Mouse (Mus musculus) erythroblast, embryonic 14.5 days (primary cell): ENCODE measurements around the gene Myadml2. TPM values are rescaled to one million over a fixed set of nuclear protein-coding genes. Genes with fewer than 3 reads are reported as not detected.
"Not testable (repeated sequence)": the region's sequence is repeated elsewhere in the genome, so short reads cannot be mapped to it uniquely, and the experiment has no call there.

Experiments
- H3K27me3 ChIP-seq: 2 replicates; pipeline ENCODE4 v1.6.1; 2012; ENCODE audit warnings: inconsistent platforms; ENCODE audit not compliant: control insufficient read depth
- H3K36me3 ChIP-seq: 2 replicates; pipeline ENCODE4 v1.6.1; 2012; ENCODE audit warnings: mild to moderate bottlenecking, inconsistent platforms; ENCODE audit not compliant: control insufficient read depth
- H3K4me1 ChIP-seq: 2 replicates; pipeline ENCODE4 v1.6.1; 2012; ENCODE audit warnings: inconsistent platforms; ENCODE audit not compliant: control insufficient read depth
- H3K4me3 ChIP-seq: replicated peaks from 2 replicates; pipeline ENCODE3; 2012; ENCODE audit warnings: moderate library complexity, mild to moderate bottlenecking, inconsistent platforms
- H3K9me3 ChIP-seq: 2 replicates; pipeline ENCODE4 v1.6.1; 2012; ENCODE audit warnings: low read length, inconsistent platforms, mixed read lengths; ENCODE audit not compliant: control insufficient read depth
- GATA1 ChIP-seq: IDR thresholded peaks from 2 replicates; pipeline ENCODE4 v1.6.1; 2012; ENCODE audit warnings: low read length, inconsistent platforms, mixed read lengths
- TAL1 ChIP-seq: IDR thresholded peaks from 3 replicates; pipeline ENCODE4 v1.6.1; 2012; ENCODE audit warnings: low read length, inconsistent platforms, mixed read lengths
- polyA plus RNA-seq: library from polyadenylated mRNA; stranded (reverse); fragments of >175 nt; gene quantifications from 2 replicates; pipeline ENCODE4 v1.2.3, GENCODE M21; 2012

The Myadml2 gene
- polyA plus RNA-seq, 1 experiment, result not detected

DNA sequence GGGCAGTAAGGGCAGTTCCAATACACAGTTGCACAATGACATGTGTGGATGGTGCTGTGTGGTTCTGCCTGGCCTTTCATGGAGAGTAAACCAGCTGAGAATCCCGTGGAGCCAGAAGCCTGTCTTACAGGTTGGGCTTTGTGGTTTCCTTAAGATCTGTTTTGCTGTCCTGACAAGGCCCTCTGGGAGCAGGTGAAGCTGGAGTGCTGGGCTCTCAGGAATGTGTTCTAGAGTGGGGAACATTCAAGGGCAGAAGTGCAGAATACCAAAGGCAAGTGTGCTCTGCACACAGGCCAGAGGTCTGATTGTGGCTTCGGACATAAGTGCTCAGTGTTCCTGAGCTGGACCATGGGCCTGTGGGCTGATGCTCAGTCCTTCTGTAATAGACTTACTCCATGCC lies 36.7 kb upstream of the Myadml2 start:
- H3K27me3 ChIP-seq, result no peaks in the 10 kb centered on the region
- H3K4me3 ChIP-seq, result no peak overlapping the region
- no peaks in the 10 kb centered on the region for H3K9me3 ChIP-seq
- TF ChIP-seq GATA1, result no peak
- no peak for TF ChIP-seq TAL1
- H3K36me3 ChIP-seq, result peaks cover 89% of the 10 kb centered on the region
- H3K4me1 ChIP-seq, result no peaks in the 10 kb centered on the region

GRCm38 (mm10) chr11:120684086-120684485 lies 36.1 kb upstream of the Myadml2 start:
- Histone ChIP-seq H3K9me3 (no peaks in the 10 kb centered on the region), H3K36me3 (peaks cover 89% of the 10 kb centered on the region), H3K4me3 (no peak overlapping the region), H3K4me1 (no peaks in the 10 kb centered on the region), H3K27me3 (no peaks in the 10 kb centered on the region)
- TF ChIP-seq GATA1 (no peak), TAL1 (no peak)

DNA sequence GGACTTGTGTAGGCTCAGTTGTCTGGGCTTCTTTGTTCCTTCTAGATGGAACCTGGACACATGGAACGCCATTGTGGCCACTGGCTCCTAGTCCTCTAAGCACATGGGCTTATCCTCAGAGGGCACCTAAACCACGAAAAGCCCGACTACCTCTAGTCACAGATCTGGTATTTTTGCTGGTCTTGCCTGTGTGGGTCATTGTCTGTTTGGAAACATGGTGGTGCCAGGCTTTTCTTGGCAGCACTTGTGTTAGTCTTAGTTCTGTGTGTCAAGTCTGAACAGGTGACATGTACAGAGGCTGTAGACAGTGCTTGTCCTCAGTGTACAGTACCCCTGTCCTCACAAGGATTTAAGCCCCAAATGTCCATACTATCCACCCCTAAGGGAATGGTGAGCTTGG lies 35.6 kb upstream of the Myadml2 start:
- peaks cover 88% of the 10 kb centered on the region for H3K36me3 ChIP-seq
- H3K9me3 ChIP-seq, result no peaks in the 10 kb centered on the region
- H3K4me3 ChIP-seq, result no peak overlapping the region

DNA sequence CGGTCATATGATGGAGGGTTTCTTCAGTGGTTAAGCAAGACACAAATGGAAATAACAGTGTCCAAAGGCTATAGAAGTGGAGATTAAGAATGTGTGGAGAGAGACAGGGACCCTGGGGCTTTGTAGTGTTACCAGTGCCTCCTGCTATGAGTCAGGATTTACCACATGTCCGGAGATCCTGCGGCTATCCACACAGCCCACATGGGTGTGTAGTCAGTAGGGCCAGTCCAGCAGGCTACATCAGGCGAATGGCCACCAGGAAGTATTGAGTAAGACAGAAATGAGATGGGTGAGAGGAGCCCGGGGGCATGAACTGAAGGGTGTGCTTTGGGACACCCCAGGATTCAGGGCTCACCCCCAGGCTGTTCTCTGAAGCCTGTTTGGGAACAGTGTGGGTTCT lies 34.7 kb upstream of the Myadml2 start:
- TF ChIP-seq GATA1, result no peak
- no peak for TF ChIP-seq TAL1

More for the DNA sequence above, 35.6 kb upstream of the Myadml2 start:
- no peaks in the 10 kb centered on the region for H3K27me3 ChIP-seq
- H3K4me1 ChIP-seq, result no peaks in the 10 kb centered on the region
- TF ChIP-seq GATA1 (no peak), TAL1 (no peak)

GRCm38 (mm10) chr11:120679909-120680308 lies 32.0 kb upstream of the Myadml2 start:
- Histone ChIP-seq H3K4me3 (no peak overlapping the region), H3K4me1 (peaks cover 10% of the 10 kb centered on the region), H3K36me3 (peaks cover 83% of the 10 kb centered on the region), H3K9me3 (no peaks in the 10 kb centered on the region), H3K27me3 (no peaks in the 10 kb centered on the region)
- TF ChIP-seq TAL1 (no peak), GATA1 (no peak)

More for the DNA sequence above, 34.7 kb upstream of the Myadml2 start:
- Histone ChIP-seq H3K9me3 (no peaks in the 10 kb centered on the region), H3K4me3 (no peak overlapping the region), H3K36me3 (peaks cover 88% of the 10 kb centered on the region), H3K27me3 (no peaks in the 10 kb centered on the region), H3K4me1 (no peaks in the 10 kb centered on the region; the same call in 1 of the 2 replicates)

GRCm38 (mm10) chr11:120676951-120677350 lies 29.0 kb upstream of the Myadml2 start:
- H3K27me3 ChIP-seq, result no peaks in the 10 kb centered on the region
- H3K9me3 ChIP-seq, result no peaks in the 10 kb centered on the region
- no peak overlapping the region for H3K4me3 ChIP-seq
- TF ChIP-seq GATA1 (no peak), TAL1 (no peak)
- H3K4me1 ChIP-seq, result peaks cover 34% of the 10 kb centered on the region
- H3K36me3 ChIP-seq, result peaks cover 61% of the 10 kb centered on the region

DNA sequence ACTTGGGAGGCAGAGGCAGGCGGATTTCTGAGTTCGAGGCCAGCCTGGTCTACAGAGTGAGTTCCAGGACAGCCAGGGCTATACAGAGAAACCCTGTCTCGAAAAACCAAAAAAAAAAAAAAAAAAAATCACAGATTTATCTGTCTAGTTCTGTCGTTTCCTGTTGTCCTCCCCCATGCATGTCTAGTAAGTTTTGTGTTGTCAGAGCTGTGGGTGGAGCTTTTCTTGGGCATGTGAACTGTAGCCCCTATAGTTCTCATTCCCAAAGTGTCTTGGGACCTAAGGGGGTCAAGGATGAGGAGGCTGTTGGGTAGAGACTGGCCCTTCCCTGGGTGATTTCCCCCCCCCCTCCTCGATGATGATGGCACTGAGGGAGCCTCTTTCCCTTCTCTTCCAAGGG lies 27.9 kb upstream of the Myadml2 start:
- Histone ChIP-seq H3K4me1 (peaks cover 35% of the 10 kb centered on the region), H3K36me3 (peaks cover 55% of the 10 kb centered on the region)
- not testable (repeated sequence) for H3K27me3 ChIP-seq, H3K4me3 ChIP-seq, H3K9me3 ChIP-seq

DNA sequence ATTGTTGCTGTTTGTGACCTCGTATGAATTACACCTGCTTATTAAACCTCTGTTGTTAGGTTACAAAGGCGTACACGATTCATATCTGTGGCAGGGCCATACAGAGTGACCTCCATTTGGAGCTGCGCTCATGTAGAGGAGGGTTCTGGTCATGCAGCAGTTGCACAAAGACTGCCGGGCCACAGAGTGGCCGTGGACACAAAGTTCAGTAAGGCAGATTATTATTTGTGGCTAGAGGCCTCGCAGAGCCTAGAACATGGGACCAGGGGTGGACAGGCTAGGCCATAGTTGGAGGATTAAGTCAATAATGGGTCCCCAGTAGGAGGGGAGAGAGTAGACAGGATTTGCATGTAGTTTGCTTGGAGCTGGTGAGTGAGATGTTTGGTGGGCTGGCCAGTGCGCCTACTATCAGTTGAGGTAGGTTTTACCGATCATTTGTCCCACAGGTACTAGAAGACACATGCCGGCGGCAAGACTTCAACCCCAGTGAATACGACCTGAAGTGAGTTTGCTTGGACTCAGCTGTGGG lies 25.7 kb upstream of the Myadml2 start:
- Histone ChIP-seq H3K4me1 (peaks cover 35% of the 10 kb centered on the region), H3K4me3 (peak overlapping the region; percentile 84), H3K27me3 (peaks cover 8% of the 10 kb centered on the region), H3K9me3 (no peaks in the 10 kb centered on the region), H3K36me3 (peaks cover 34% of the 10 kb centered on the region)
- TF ChIP-seq TAL1 (no peak), GATA1 (no peak)

- TF ChIP-seq TAL1, result no peak
- no peak for TF ChIP-seq GATA1
- Histone ChIP-seq H3K27me3 (peaks cover 8% of the 10 kb centered on the region), H3K9me3 (no peaks in the 10 kb centered on the region), H3K4me3 (peak within 1 kb of the TSS; percentile 84), H3K36me3 (peaks cover 26% of the 10 kb centered on the region), H3K4me1 (peaks cover 35% of the 10 kb centered on the region)
Measured at GRCm38 (mm10) chr11:120672687-120673593, 25.0 kb upstream of the Myadml2 start, which contains the start of gene Aspscr1. Gene Aspscr1 (plus strand): TSS chr11:120672973.
